Mouse (Mus musculus): ENCODE results near the gene Sox3. TPM values are rescaled to one million over a fixed set of nuclear protein-coding genes. Genes with fewer than 3 reads are reported as not detected.

Sox3 gene
- total and polyA plus RNA-seq, 3 experiments: not detected

DNA sequence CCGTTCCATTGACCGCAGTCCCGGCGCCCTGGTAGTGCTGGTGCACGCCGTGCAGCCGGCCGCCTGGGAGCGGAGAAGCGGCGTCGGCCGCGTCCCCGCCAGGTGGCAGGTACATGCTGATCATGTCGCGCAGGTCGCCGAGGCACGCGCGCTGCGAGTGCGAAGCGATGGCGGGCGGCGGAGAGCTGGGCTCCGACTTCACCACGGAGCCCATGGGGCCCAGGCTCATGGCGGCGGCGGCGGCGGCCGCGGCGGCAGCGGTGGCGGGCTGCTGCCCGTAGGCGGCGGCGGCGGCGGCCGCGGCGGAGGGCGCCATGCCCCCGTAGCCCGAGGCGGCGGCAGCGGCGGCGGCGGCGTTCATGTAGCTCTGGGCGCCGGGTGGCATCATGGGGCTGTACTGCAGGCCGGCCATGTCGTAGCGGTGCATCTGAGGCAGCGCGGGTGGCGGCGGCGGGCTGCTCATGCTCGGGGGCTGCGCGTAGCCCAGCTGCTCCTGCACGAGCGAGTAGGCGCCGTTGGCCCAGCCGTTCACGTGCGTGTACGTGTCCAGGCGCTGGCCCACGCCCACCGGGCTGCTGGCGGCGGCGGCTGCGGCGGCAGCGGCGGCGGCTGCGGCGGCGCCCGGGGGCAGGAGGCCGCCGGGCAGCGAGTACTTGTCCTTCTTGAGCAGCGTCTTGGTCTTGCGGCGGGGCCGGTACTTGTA lies 981 bp downstream of the Sox3 start:
- Histone ChIP-seq H3K27me3 (replicated peaks) (no peaks in the 10 kb centered on the region), H3K9ac (ENCODE audit: insufficient read depth, low read depth) (no peak overlapping the region), H3K36me3 (replicated peaks in 1 of 2; ENCODE audit: control insufficient read depth in 1 of 2, insufficient read depth in 1 of 2, low read length in 1 of 2) (no peaks in the 10 kb centered on the region), H3K27ac (ENCODE audit: insufficient read depth, low read depth) (no peak overlapping the region), H3K79me2 (replicated peaks; ENCODE audit: control insufficient read depth, extremely low read depth, insufficient read depth, poor library complexity, severe bottlenecking) (no peaks in the 10 kb centered on the region), H3K4me3 (replicated peaks in 1 of 3; ENCODE audit: low read depth in 2 of 3, low read length in 2 of 3, poor library complexity in 1 of 3) (no peak overlapping the region), H3K4me1 (ENCODE audit: control insufficient read depth in 1 of 2, insufficient read depth in 2 of 2) (no peaks in the 10 kb centered on the region), H3K4me2 (ENCODE audit: insufficient read depth, low read depth, poor library complexity, severe bottlenecking) (no peak overlapping the region), H3K9me3 (replicated peaks; ENCODE audit: low read length) (peaks cover 38% of the 10 kb centered on the region)
- TF ChIP-seq RCOR1 (conservative IDR thresholded peaks at IDR 0.05; ENCODE audit: low read depth, low read length): no peak
- no peak for TF ChIP-seq E2F4 (IDR thresholded peaks at IDR 0.05; ENCODE audit: insufficient replicate concordance, low read depth, low read length)
- TF ChIP-seq ETS1 (conservative IDR thresholded peaks at IDR 0.05; ENCODE audit: low read depth, low read length): no peak
- TF ChIP-seq NELFE (IDR thresholded peaks at IDR 0.05; ENCODE audit: low read depth, low read length): no peak
- TF ChIP-seq UBTF (IDR thresholded peaks at IDR 0.05; ENCODE audit: low read depth, low read length): no peak
- TF ChIP-seq MXI1 (IDR thresholded peaks at IDR 0.05; ENCODE audit: low read depth, low read length): no peak
- TF ChIP-seq EP300 (IDR thresholded peaks at IDR 0.05; ENCODE audit: low read length): no peak
- no peak for TF ChIP-seq IRF4 (IDR thresholded peaks at IDR 0.05; ENCODE audit: low read depth, low read length)
- TF ChIP-seq HCFC1 (IDR thresholded peaks at IDR 0.05; ENCODE audit: low read depth, low read length): no peak
- TF ChIP-seq USF1 (IDR thresholded peaks at IDR 0.05; ENCODE audit: low read depth, low read length): no peak
- TF ChIP-seq POLR2A (IDR thresholded peaks at IDR 0.05; ENCODE audit: low read depth, low read length): no peak
- TF ChIP-seq PAX5 (IDR thresholded peaks at IDR 0.05; ENCODE audit: low read length): no peak
- TF ChIP-seq ZNF384 (IDR thresholded peaks at IDR 0.05; ENCODE audit: low read depth, low read length): no peak
- dilution Hi-C loops (cut with MboI; ENCODE audit: extremely low pct_ligation_motif_present, extremely low pct_unique_long_range_greater_than_20kb, low sequenced_read_pairs) (no loop called here), in situ Hi-C loops (cut with MboI; ENCODE audit: low pct_ligation_motif_present, low pct_unique_long_range_greater_than_20kb, low sequenced_read_pairs) (no loop called here)
- no peak for DNase-seq (ENCODE audit: extremely low read depth)

DNA sequence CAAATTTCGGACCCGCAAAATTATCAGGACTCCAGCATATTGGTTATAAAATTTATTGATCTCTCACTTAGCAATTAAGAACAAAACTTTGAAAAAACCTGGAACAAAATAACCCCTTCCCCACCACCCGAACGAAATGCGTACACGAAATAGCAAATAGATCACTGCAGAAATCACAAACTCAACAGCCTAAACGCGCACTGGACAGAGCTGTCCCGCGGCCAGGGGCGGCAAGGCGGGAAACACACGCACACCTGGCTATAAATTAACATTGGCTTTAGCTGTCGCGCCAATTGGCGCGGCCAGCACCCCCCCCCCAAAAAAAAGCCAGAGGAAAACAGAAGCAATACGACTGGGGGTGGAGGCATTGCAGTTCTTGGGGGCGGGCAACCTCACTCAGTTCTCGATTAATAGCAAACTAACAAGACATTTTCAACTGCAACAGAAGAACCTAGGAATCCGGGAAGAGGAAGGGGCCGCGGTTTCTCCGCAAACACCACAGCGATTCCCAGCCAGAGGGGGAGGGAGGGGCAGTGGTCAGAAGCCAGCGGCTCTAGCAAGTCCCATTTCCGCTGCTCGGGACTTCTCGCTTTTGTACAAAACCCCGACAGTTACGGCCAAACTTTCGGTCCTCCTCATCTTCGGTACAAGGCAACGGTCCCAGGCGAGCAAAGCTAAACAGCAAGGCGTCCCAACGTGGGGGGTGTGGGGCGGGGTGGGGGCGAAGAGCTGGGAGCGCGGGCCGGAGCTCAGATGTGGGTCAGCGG lies 1.7 kb downstream of the Sox3 start:
- TF ChIP-seq ZC3H11A (IDR thresholded peaks at IDR 0.05; ENCODE audit: low read depth, low read length): no peak
- no peak for TF ChIP-seq JUN (IDR thresholded peaks at IDR 0.05; ENCODE audit: insufficient read depth, low read depth, low read length)
- no peak for TF ChIP-seq CTCF (conservative IDR thresholded peaks at IDR 0.05 in 1 of 2, IDR thresholded peaks at IDR 0.05 in 1 of 2; ENCODE audit: low read depth in 2 of 2, low read length in 2 of 2)
- TF ChIP-seq MYC (IDR thresholded peaks at IDR 0.05; ENCODE audit: low read depth, low read length): no peak
- TF ChIP-seq TBP (conservative IDR thresholded peaks at IDR 0.05; ENCODE audit: low read depth, low read length): no peak
- TF ChIP-seq MAZ (IDR thresholded peaks at IDR 0.05; ENCODE audit: low read depth, low read length): no peak
- no peak for TF ChIP-seq KAT2A (IDR thresholded peaks at IDR 0.05; ENCODE audit: insufficient replicate concordance, low read length)
- TF ChIP-seq IRF4 (IDR thresholded peaks at IDR 0.05; ENCODE audit: low read depth, low read length): no peak
- no peak for TF ChIP-seq MEF2A (IDR thresholded peaks at IDR 0.05; ENCODE audit: borderline replicate concordance, low read depth, low read length)
- no peak for TF ChIP-seq PAX5 (IDR thresholded peaks at IDR 0.05; ENCODE audit: low read length)
- TF ChIP-seq RCOR1 (conservative IDR thresholded peaks at IDR 0.05; ENCODE audit: low read depth, low read length): no peak
- TF ChIP-seq NELFE (IDR thresholded peaks at IDR 0.05; ENCODE audit: low read depth, low read length): no peak
- DNase-seq (ENCODE audit: extremely low read depth): no peak
- H3K27ac ChIP-seq (ENCODE audit: insufficient read depth, low read depth): no peak overlapping the region
- no peaks in the 10 kb centered on the region for H3K36me3 ChIP-seq (replicated peaks in 1 of 2; ENCODE audit: control insufficient read depth in 1 of 2, insufficient read depth in 1 of 2, low read length in 1 of 2)
- no peaks in the 10 kb centered on the region for H3K4me1 ChIP-seq (ENCODE audit: control insufficient read depth in 1 of 2, insufficient read depth in 2 of 2)
- in situ Hi-C loops (cut with MboI; ENCODE audit: low pct_ligation_motif_present, low pct_unique_long_range_greater_than_20kb, low sequenced_read_pairs): no loop called here
- H3K4me3 ChIP-seq (replicated peaks in 1 of 3; ENCODE audit: low read depth in 2 of 3, low read length in 2 of 3, poor library complexity in 1 of 3): no peak overlapping the region
- no peak overlapping the region for H3K9ac ChIP-seq (ENCODE audit: insufficient read depth, low read depth)
- no peak overlapping the region for H3K4me2 ChIP-seq (ENCODE audit: insufficient read depth, low read depth, poor library complexity, severe bottlenecking)
- H3K9me3 ChIP-seq (replicated peaks; ENCODE audit: low read length): peaks cover 37% of the 10 kb centered on the region
- no peaks in the 10 kb centered on the region for H3K27me3 ChIP-seq (replicated peaks)
- H3K79me2 ChIP-seq (replicated peaks; ENCODE audit: control insufficient read depth, extremely low read depth, insufficient read depth, poor library complexity, severe bottlenecking): no peaks in the 10 kb centered on the region
- dilution Hi-C loops (cut with MboI; ENCODE audit: extremely low pct_ligation_motif_present, extremely low pct_unique_long_range_greater_than_20kb, low sequenced_read_pairs): no loop called here

Data from CH12.LX (cell line).